Mouse (Mus musculus) Muller cell, postnatal 12 days (primary cell): Measurements from ENCODE around the gene Gm45783.
"Not testable (repeated sequence)": the region's sequence is repeated elsewhere in the genome, so short reads cannot be mapped to it uniquely, and the experiment has no call there.

ENCODE experiments used
- DNase-seq: peaks from one replicate; pipeline ENCODE4 v3.0.0-alpha.2; 2015; ENCODE audit errors: inconsistent ontology term

The Gm45783 gene

DNA sequence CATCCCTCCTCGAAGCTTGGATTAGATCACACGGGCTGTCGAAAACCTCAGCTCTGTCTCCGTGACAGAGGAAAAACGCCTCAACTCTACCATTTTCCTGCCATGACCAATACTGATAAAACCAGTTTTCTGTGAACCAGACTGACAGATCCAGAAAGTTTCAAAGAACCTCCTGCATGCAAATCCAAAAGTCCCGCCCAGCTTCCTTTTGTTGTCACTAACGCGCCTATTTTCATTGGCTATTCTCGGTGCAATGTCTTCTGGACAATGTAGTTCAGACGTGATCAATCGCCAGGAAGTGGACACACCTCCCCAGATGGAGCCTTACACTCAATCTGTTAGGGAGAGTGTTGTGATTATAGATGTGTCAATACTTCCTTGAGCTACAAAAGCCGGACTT is at the start of gene Gm45783:
TSS of gene Gm45783 (minus strand) at position 143 of the 400 bp plus-strand sequence.
- peak; percentile 2 for DNase-seq

DNA sequence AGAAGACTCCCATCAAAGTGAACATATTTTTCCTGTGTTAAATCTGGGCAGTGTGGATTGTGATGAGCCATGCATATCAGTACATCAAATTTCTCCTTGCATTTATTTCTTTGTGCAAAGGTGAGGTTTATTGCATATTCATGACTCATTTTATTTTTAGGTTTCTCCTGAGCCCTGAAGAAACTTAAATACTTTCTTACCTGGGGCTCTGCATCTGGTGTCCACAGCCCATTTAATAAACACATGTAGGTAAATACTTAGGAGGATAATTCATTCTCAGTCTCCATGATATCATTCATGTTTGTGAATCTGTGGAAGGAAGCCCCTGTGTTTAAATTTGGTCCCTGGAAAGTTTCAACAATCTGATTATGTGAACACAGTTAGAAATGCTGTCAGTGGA is 25.2 kb upstream of the Gm45783 start, which contains the start of gene Vmn2r31:
TSS of gene Vmn2r31 (minus strand) at position 101 of the 400 bp plus-strand sequence.
- DNase-seq = not testable (repeated sequence)

DNA sequence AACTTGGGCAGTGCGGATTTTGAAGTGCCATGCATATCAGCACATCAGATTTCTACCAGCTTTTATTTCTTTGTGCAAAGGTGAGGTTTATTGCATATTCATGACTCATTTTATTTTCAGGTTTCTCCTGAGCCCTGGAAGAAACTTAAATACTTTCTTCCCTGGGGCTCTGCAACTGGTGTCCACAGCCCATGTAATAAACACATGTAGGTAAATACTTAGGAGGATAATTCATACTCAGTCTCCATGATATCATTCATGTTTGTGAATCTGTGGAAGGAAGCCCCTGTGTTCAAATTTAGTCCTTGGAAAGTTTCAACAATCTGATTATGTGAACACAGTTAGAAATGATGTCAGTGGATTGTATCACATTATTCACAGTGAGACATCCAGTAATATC is 36.9 kb downstream of the Gm45783 start, which contains the start of gene Vmn2r30:
TSS of gene Vmn2r30 (minus strand) at position 101 of the 400 bp plus-strand sequence.
- DNase-seq = not testable (repeated sequence)

DNA sequence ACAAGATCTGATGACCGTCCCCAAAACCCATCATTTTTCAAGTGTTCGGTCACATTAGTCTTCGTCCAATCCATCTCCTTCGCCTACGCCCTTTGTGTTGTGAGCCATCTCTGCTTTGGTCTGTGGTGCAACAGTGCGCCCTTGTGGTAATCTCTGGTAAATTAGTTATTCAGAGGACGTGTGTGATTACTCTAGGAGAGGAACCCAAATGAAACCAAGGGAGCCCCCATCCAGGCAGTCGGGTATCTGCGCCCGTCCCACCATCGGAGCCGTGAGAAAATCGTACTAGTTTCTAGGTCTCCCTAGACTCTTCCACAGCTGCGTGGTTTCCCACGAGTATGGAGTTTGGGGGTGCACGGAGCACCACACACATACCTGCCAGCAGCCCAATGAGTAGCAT is 78.8 kb downstream of the Gm45783 start:
- peak; percentile 43 for DNase-seq
